Mouse (Mus musculus): Measurements from ENCODE around the gene Fnbp1. TPM values are rescaled to one million over a fixed set of nuclear protein-coding genes. Genes with fewer than 3 reads are reported as not detected.

Fnbp1 gene
- polyA plus RNA-seq, 2 experiments: 25.6 to 40.8 TPM

- Histone ChIP-seq H3K9me3 (ENCODE audit: control insufficient read depth, low read length) (no peaks in the 10 kb centered on the region), H3K4me3 (replicated peaks; ENCODE audit: low read length) (no peak overlapping the region), H3K9ac (ENCODE audit: low read depth, low read length, severe bottlenecking) (no peak overlapping the region), H3K36me3 (ENCODE audit: control insufficient read depth, insufficient read depth, low read length) (peaks cover 25% of the 10 kb centered on the region), H3K4me2 (replicated peaks; ENCODE audit: low read depth, low read length, severe bottlenecking) (no peak overlapping the region), H3K4me1 (ENCODE audit: control insufficient read depth, insufficient read depth, low read length) (peaks cover 9% of the 10 kb centered on the region), H3K27me3 (ENCODE audit: control insufficient read depth, insufficient read depth, low read length) (no peaks in the 10 kb centered on the region), H3K27ac (replicated peaks; ENCODE audit: low read depth, low read length) (no peak overlapping the region)
- no peak for ATAC-seq (ENCODE audit: low FRiP score, low read depth)
- no peak for DNase-seq (ENCODE audit: low spot score)
- WGBS: 94% methylated on average over 8 of the region's 8 CpGs
- no peak for TF ChIP-seq POLR2A (IDR thresholded peaks at IDR 0.05; ENCODE audit: borderline replicate concordance, extremely low read depth, insufficient read depth, insufficient read length)
Measured at GRCm38 (mm10) chr2:31083372-31083771, 58.4 kb downstream of the Fnbp1 start.

GRCm38 (mm10) chr2:31082639-31083038 is 59.2 kb downstream of the Fnbp1 start:
- no peaks in the 10 kb centered on the region for H3K27me3 ChIP-seq (ENCODE audit: control insufficient read depth, insufficient read depth, low read length)
- peaks cover 31% of the 10 kb centered on the region for H3K36me3 ChIP-seq (ENCODE audit: control insufficient read depth, insufficient read depth, low read length)
- H3K9me3 ChIP-seq (ENCODE audit: control insufficient read depth, low read length): no peaks in the 10 kb centered on the region
- no peak overlapping the region for H3K4me2 ChIP-seq (replicated peaks; ENCODE audit: low read depth, low read length, severe bottlenecking)
- TF ChIP-seq POLR2A (IDR thresholded peaks at IDR 0.05; ENCODE audit: borderline replicate concordance, extremely low read depth, insufficient read depth, insufficient read length): no peak
- no peak overlapping the region for H3K9ac ChIP-seq (ENCODE audit: low read depth, low read length, severe bottlenecking)
- 90% methylated on average over 17 of the region's 17 CpGs for WGBS
- H3K4me1 ChIP-seq (ENCODE audit: control insufficient read depth, insufficient read depth, low read length): peaks cover 3% of the 10 kb centered on the region
- no peak overlapping the region for H3K27ac ChIP-seq (replicated peaks; ENCODE audit: low read depth, low read length)
- no peak overlapping the region for H3K4me3 ChIP-seq (replicated peaks; ENCODE audit: low read length)
- no peak for DNase-seq (ENCODE audit: low spot score)
- no peak for ATAC-seq (ENCODE audit: low FRiP score, low read depth)

- Histone ChIP-seq H3K9me3 (ENCODE audit: control insufficient read depth, low read length) (no peaks in the 10 kb centered on the region), H3K4me3 (replicated peaks; ENCODE audit: low read length) (no peak overlapping the region), H3K27me3 (ENCODE audit: control insufficient read depth, insufficient read depth, low read length) (no peaks in the 10 kb centered on the region), H3K27ac (replicated peaks; ENCODE audit: low read depth, low read length) (no peak overlapping the region), H3K9ac (ENCODE audit: low read depth, low read length, severe bottlenecking) (no peak overlapping the region), H3K36me3 (ENCODE audit: control insufficient read depth, insufficient read depth, low read length) (peaks cover 32% of the 10 kb centered on the region), H3K4me2 (replicated peaks; ENCODE audit: low read depth, low read length, severe bottlenecking) (no peak overlapping the region), H3K4me1 (ENCODE audit: control insufficient read depth, insufficient read depth, low read length) (no peaks in the 10 kb centered on the region)
- whole genome bisulfite sequencing: 77% methylated on average over 4 of the region's 4 CpGs
- DNase-seq (ENCODE audit: low spot score) (no peak), ATAC-seq (ENCODE audit: low FRiP score, low read depth) (no peak)
- no peak for TF ChIP-seq POLR2A (IDR thresholded peaks at IDR 0.05; ENCODE audit: borderline replicate concordance, extremely low read depth, insufficient read depth, insufficient read length)
Measured at GRCm38 (mm10) chr2:31081349-31081748, 60.5 kb downstream of the Fnbp1 start.

GRCm38 (mm10) chr2:31079117-31079516 is 62.7 kb downstream of the Fnbp1 start:
- ATAC-seq (ENCODE audit: low FRiP score, low read depth) (no peak), DNase-seq (ENCODE audit: low spot score) (no peak)
- TF ChIP-seq POLR2A (IDR thresholded peaks at IDR 0.05; ENCODE audit: borderline replicate concordance, extremely low read depth, insufficient read depth, insufficient read length): no peak
- H3K27ac ChIP-seq (replicated peaks; ENCODE audit: low read depth, low read length): no peak overlapping the region
- H3K4me1 ChIP-seq (ENCODE audit: control insufficient read depth, insufficient read depth, low read length): no peaks in the 10 kb centered on the region
- H3K36me3 ChIP-seq (ENCODE audit: control insufficient read depth, insufficient read depth, low read length): peaks cover 28% of the 10 kb centered on the region
- no peaks in the 10 kb centered on the region for H3K9me3 ChIP-seq (ENCODE audit: control insufficient read depth, low read length)
- no peak overlapping the region for H3K9ac ChIP-seq (ENCODE audit: low read depth, low read length, severe bottlenecking)
- H3K4me2 ChIP-seq (replicated peaks; ENCODE audit: low read depth, low read length, severe bottlenecking): no peak overlapping the region
- H3K27me3 ChIP-seq (ENCODE audit: control insufficient read depth, insufficient read depth, low read length): no peaks in the 10 kb centered on the region
- WGBS: 92% methylated on average over 6 of the region's 6 CpGs
- no peak overlapping the region for H3K4me3 ChIP-seq (replicated peaks; ENCODE audit: low read length)

- DNase-seq (ENCODE audit: low spot score) (no peak), ATAC-seq (ENCODE audit: low FRiP score, low read depth) (no peak)
- Histone ChIP-seq H3K9ac (ENCODE audit: low read depth, low read length, severe bottlenecking) (no peak overlapping the region), H3K4me1 (ENCODE audit: control insufficient read depth, insufficient read depth, low read length) (no peaks in the 10 kb centered on the region), H3K4me3 (replicated peaks; ENCODE audit: low read length) (no peak overlapping the region), H3K27ac (replicated peaks; ENCODE audit: low read depth, low read length) (no peak overlapping the region), H3K9me3 (ENCODE audit: control insufficient read depth, low read length) (no peaks in the 10 kb centered on the region; the same call in 1 of the 2 replicates), H3K27me3 (ENCODE audit: control insufficient read depth, insufficient read depth, low read length) (no peaks in the 10 kb centered on the region), H3K36me3 (ENCODE audit: control insufficient read depth, insufficient read depth, low read length) (peaks cover 31% of the 10 kb centered on the region), H3K4me2 (replicated peaks; ENCODE audit: low read depth, low read length, severe bottlenecking) (no peak overlapping the region)
- 61% methylated on average over 5 of the region's 5 CpGs for WGBS
- TF ChIP-seq POLR2A (IDR thresholded peaks at IDR 0.05; ENCODE audit: borderline replicate concordance, extremely low read depth, insufficient read depth, insufficient read length): no peak
Measured at GRCm38 (mm10) chr2:31077574-31077973, 64.2 kb downstream of the Fnbp1 start.
